Mouse (Mus musculus): ENCODE measurements around the gene Slc22a15.

The Slc22a15 gene

DNA sequence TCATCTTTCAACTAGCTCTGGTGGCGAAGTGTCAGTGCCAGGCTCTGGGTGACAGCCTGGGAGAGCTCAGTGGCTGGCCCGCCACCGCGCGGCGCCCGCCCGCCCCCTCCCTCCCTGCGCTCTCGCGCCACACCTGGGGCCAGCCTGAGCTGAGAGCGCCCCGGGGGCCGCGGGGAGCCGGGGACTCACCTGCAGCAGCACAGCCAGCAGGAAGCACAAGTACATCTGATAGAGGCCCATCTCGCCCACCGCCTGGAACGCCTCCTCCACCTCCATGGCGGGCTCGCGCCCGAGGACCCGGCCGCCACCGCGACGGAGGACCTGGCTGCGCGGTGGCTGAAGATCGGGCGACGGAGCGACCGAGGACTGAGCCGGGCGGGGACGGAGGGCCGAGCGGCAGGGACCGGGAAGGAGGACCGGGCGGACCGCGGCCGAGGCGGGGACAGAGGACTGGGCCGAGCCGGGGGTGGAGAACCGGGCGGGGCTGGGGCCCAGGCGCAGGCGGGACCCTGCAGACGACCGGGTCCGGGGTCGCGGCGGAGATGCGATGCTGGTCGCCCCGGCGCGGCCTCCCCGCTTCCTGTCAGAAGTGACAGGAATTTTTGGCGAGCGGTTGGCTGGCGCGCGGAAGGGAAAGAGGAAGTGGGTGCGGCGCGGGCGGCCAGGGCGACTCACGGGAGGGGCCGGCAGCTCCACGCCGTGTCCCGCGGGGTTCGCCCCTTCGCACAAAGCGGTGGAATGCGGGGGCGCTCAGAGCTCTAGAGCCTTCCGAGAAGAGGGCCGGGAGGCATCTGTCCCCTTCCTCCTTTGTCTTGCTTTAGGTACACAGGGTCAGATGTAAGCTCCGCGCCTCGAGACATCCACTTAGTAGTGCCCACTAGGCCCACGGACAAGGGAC, at the start of gene Slc22a15:
Slc22a15 (minus strand) TSS at position 611 of the 898 bp plus-strand sequence.
- peak; percentile 15 to 28 for DNase-seq (ENCODE audit: low spot score in 2 of 2)

DNA sequence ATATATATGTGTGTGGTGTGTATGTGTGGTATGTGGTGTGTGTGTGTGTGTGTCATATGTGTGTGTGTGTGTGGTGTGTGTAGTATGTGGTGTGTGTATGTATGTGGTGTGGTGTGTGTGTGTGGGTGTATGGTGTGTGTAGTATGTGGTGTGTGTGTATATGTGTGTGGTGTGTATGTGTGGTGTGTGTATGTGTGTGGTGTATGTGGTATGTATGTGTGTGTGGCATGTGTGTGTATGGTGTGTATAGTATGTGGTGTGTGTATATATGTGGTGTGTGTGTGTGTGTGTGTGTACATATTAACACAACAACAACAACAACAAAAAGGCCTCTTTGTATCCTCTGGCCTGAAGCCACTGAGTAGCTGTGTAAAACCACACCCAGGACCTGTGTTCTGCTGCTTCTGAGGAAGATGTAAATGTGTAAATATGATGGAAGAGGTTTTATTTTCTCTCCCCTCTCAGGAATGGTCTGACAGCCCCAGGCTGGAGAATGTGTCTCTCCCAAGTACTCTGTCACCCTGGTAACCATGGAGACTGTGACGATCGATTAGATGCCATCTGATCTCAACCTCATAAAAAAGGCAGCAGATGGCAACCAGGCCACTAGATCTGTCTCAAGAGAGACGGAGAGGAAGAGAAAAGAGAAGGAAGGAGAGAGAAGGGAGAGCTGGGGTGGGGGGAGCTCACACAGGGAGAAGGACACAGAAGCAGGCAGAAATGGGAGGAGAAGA, 42.7 kb upstream of the Slc22a15 start:
- no peak for DNase-seq (ENCODE audit: low spot score in 2 of 2)

DNA sequence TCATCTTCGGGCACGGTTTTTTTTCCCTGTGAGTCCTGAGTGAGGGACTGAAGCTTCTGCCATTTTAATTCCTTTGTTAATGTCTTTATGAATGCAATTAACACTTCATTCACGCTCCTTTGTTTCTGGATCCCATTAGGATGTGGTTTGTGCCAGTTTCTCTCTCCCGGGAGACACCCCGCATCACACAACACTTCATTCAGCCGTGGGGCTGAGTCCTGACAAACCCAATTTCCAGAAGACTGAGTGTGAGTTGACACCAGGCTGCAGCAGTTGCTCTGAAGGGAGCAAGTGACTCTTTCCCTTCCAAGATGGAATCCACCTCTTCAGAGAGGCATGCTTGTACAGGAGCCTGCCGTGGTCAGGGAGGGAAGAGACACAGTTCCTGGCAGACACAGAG, 40.1 kb upstream of the Slc22a15 start:
- no peak for DNase-seq (ENCODE audit: low spot score in 2 of 2)

DNA sequence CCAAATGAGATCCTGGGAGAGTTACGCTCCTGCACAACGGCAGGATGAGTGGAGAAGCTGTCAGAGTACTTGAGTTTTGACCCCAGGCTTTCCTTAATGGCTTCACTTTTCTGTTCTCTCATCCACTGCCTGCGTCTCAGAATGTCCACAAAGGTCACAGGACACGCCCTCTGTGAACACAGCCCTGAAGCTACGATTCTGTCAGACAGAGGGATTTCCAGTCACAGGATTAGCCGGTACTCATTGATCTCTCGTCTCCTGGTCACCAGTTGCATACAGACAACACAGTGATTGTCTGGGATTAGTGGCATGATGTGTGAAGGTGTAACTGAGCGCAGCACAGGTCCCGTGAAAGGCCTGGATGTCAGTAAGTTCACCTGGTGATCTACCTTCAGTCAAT, 39.2 kb upstream of the Slc22a15 start:
- DNase-seq (ENCODE audit: low spot score in 2 of 2), result no peak

DNA sequence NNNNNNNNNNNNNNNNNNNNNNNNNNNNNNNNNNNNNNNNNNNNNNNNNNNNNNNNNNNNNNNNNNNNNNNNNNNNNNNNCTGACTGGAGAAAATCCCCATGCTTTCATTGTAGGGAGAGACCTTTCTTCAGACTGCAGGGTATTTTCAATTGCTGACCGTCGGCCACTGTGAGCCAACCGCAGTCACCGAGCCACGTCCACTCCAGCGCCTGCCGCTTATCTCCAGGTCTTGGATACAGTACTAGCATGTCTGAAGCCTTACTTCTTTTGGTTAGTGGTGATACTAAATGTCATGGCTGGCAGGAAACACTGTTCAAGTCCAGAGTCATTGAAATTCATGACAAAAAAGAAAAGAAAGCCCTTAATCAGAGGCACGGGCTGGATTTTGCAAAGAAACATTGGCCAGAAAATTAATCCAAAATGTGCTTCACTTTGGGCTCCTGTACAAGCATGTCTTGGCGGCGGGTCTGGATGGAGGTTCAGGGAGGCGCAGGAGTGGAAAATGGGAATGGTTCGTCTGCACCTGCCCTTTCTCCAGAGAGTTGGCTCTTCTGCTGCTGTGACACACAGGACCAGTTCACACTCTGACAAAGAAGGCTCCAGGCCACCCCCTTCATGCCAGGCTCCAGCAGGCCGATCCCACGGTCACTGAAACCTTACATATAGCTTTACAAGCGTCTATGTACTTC, 37.0 kb upstream of the Slc22a15 start:
- DNase-seq (ENCODE audit: low spot score in 2 of 2), result no peak

DNA sequence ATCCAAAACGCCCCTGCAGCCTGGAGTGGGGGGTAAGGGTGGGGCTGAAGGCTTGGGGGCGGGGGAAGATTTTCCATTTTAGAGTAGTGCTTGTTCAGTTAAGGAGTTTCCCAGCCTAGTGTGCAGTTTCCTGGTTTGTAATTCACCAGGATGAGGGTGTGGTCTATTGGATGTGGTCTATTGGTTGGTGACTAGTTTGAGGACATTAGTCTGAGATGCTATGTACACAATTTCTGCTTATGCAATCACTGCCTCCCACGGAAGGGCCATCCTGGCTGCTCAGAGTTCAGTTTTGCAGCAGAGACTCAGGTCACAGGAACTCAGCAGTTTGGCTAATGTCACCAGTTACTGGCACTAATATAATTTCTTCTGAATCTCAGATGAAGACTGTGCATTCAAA, 33.8 kb upstream of the Slc22a15 start:
- no peak for DNase-seq (ENCODE audit: low spot score in 2 of 2)

DNA sequence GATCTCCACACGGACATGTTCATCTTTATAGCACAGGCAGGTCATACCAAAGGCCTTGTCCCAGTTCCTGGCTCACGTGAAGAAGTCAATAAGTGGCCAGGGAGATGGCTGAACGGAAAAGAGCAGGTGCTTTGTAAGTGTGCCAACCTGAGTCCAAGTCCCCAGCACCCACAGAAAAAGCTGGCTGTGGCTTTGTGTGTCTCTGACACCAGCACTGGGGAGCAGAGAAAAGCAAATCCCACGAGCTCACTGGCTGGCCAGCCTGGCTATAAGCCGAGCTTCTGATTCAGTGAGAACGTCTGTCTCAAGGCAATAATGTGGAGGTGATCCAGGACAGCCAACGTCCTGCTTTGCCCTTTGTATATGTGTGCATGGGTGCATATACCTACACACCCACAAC, 29.3 kb upstream of the Slc22a15 start:
- DNase-seq (ENCODE audit: low spot score in 2 of 2), result no peak

DNA sequence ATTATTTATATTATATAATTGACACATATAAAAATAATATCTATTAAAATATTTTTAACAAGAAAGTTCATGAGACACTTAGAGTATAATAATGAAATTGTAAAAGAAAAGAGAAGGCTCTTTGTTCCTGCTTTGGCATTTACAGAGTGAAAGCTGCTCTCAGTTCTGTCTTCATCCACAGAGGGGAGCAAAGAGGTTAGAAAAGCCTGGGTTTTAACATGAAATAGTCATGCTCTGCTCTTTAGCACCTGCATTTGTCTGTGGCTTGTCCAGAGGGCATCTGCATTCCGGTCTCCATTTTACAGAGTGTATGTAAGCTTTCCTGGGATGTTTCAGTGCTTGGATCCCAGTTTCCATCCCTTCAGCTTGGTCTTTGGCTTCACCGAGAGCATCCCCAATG, 28.3 kb upstream of the Slc22a15 start:
- DNase-seq (ENCODE audit: low spot score in 2 of 2), result no peak

DNA sequence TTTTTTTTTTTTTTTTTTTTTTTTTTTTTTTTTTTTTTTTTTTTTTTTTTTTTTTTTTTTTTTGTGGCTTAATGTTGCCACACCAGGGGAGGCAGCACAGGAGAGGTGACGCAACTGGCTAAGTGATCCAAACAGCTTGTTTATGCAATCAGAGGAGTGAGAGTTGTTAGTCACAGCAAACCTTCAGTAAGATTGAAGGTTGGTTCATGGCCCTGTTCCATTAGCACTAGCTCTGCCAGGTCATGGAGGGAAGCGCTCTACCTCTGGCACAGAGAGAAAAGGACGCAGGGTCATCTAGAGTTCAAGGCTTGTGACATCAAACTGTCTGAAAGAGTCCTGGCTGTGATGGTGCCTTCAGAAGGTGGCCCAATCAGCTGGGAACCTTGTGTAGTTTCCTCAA, 24.3 kb upstream of the Slc22a15 start:
- no peak for DNase-seq (ENCODE audit: low spot score in 2 of 2)

DNA sequence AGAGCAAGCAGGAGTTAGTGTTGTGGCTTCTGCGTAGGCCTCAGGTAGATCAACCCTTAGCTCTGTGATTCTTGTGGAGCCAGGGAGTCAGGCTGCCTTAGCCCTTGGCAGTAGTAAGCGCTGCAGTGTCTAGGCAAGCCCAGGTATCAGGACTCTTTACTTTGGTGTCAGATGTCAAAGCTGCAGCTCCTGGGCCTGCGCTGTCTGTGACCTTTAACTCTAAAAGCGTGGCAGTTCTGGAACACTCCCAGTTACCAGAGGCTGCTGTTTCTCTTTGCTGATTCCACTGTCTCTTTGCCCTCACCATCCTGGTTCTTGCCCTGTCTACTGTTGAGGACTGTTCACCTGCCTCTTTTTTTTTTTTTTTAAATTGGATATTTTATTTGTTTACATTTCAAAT, 23.0 kb upstream of the Slc22a15 start:
- no peak for DNase-seq (ENCODE audit: low spot score in 2 of 2)

DNA sequence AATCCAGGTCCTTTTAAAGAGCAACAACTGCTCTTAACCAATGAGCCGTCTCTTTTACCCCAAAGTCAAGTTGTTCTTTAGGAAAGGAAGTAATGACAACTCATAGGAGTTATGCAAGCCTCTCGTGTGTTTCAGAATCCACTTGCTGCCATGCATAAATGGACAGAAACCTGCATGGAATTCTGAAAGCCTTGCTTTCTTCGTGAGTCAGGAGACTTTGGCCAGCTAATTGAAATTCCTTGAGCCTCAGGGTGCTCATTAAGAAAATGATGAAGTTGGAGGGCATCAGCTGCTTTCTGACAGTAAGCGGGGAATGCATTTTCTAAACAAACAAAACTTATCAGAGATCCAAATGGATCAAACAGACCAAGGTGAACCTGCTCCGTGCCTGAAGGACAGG, 21.0 kb upstream of the Slc22a15 start:
- no peak for DNase-seq (ENCODE audit: low spot score in 2 of 2)

DNA sequence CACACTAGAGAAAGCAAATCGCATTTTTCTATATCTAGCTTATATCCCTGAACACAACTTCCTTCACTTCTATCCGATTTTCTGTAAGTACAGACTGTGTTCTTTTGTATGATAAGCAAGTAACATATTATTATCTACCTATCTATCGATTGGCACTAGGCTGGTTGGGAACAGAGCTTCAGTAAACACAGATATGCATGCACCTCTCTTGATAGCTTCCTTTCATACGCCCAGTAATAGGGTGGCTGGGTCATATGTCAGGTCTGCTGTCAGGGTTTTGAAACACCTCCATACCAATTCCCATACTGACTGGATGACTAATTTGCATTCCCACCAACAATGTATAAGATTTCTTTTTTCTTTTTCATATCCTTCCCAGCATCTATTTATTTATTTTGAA, 16.2 kb upstream of the Slc22a15 start:
- DNase-seq (ENCODE audit: low spot score in 2 of 2), result no peak

DNA sequence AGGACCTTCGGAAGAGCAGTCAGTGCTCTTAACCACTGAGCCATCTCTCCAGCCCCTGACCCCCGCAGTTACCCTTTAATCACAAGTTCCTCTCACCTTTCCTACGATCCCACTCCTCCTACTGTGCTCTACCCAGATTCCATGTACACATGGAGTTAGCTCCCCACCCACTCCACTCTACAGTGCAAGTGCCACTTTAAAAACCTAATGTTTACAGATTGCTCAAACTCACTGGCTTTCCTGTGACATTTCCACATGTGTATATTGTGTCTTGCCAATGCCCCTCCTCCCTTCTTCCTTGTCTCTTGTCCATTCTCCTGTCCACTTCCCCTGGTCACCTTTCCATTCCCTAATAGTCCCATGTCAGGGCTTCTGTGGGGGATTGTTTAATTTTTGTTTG, 15.6 kb upstream of the Slc22a15 start:
- no peak for DNase-seq (ENCODE audit: low spot score in 2 of 2)

DNA sequence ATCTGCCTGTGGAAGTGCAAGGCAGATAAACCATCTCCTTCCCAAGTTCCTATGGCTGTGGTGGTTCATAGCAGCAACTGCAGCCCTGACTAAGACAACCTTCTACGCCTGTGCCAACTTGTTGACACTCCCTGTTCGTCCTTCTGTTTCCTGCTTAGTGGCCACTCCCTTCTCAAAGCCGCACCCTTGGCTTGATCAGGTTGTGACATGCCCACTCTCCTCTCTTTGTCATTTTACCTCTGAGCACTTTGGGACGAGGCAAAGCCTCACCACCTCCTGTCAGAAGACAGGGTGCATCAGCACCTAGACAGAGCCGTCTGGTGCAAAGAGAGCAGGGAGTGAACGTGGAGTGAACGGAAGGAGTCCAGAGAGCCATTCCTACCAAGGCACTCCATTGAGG, 14.9 kb upstream of the Slc22a15 start:
- no peak for DNase-seq (ENCODE audit: low spot score in 2 of 2)

DNA sequence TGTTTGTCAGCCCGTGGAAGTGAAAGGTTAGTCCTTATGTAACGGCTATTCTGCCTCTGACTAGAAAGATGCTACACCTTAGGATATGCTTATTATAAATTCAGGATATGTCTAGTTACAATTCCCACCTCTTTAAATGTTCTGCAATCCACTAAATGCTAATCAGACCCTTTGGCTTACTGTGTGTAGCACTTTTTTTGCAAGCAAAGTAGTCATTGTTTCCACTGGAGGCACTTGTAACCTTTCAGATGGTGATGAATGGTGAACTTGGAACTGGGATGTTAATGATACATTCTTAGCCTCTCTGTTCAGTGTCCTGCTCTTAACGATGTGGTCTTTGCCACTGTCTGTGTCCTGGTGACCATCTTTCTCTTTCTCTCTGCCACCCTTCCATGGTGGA, 12.1 kb upstream of the Slc22a15 start:
- no peak for DNase-seq (ENCODE audit: low spot score in 2 of 2)

DNA sequence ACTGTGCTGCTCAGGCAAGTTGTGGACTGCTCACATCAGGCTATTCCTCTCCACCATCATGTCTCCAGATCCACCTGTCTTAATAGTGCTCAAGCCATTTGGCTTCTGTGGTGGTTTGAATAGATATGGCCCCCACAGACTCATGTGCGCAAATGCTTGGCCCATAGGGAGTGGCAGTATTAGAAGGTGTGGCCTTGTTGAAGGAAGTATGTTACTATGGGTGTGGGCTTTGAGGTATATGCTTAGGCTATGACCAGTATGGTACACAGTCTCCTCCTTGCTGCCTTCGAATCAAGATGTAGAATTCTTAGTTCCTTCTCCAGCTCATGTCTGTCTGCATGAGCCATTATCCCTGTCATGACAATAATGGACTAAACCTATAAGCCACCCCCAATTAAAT, 9.6 kb upstream of the Slc22a15 start:
- DNase-seq (ENCODE audit: low spot score in 2 of 2), result no peak

DNA sequence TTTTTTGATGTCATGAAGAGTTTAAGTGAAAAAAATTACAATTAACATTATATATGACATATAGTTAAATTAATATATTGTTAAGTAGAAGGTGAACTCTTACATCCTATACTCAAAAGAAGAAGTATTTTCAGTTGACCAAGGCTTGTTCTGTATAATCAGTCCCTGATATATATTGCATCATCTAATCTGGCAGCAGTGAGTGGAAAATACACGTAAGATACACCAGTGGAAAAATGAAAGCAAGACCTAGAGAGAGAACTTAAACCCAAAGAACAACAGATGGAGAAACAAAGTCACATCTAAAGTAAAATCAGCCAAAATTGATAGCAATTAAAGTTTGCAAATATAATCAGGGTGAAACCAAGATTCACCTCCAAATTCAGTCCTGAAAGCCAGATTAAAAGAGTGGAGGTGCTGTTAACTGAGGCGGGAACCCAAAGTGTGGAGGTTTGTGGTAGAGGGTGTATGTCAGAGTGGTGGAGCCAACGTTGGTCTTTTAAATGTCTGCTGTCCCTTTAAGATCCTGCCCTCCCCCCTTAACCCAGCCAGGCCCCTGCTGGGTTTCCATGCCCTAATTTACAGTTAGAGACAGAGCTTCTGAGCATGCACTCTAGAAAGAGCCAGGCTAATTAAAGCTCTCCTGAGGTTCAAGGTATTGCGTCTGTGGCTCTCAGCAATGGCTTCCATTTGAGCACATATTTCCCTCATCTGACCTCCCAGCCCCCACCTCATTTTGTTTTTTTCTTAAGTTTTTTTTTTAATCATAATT, 5.0 kb upstream of the Slc22a15 start:
- no peak for DNase-seq (ENCODE audit: low spot score in 2 of 2)

DNA sequence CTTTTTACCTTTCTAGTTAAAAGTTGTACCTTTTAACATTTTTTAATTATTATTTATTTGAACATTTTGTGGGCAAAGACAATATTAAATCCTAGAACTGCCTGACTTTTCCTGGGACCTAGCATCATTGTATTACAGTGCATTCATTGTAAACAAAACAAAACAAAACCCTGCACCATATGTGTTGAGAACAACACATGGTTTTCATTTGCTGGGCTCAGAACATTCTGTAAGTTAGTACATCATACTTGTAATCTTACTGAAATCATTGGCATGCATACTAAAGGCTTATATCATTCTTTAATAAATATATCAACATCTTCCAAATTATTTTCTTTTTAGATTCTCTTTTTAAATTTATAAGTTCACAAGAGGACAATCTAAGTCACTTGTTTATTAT, 2.4 kb upstream of the Slc22a15 start:
- no peak for DNase-seq (ENCODE audit: low spot score in 2 of 2)

DNA sequence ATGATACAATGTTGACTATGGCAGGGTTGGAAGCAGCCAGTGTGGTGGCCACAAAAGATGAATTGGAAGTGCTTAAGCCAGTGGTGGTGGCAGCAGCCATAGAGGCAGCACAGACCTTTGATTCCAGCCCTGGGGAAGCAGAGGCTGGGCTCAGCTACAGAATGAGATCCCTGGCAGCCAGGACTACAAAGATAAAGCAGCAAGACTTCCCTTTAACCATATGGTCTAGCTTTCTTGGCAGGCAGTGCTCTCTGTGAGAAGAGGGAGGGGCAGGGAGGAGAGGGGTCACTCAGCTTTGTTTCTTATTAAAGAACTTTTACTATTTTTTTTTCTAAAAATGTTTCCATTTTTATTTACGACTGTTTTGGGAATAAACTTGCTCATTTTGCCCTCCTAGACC, 1.4 kb upstream of the Slc22a15 start:
- DNase-seq (ENCODE audit: low spot score in 2 of 2), result no peak

DNA sequence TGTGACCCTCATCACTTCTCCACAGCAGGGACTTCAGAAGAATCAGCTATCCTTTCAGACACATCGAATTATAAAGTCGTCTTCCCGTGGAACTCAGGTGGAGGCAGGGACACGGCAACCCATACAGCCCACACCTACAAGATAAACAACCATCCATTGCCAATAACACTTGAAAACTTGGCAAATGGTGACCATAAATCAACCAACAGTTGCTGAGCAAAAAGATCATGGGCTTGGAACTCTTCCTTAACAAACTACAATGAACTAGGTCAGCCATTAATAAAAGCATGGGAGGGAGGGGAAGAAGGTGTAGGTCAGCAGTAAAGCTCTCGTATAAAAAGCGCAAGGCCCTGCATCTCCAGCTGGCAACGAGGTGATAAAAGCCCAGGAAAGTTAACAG, 1.9 kb downstream of the Slc22a15 start:
- no peak for DNase-seq (ENCODE audit: low spot score in 2 of 2)

DNA sequence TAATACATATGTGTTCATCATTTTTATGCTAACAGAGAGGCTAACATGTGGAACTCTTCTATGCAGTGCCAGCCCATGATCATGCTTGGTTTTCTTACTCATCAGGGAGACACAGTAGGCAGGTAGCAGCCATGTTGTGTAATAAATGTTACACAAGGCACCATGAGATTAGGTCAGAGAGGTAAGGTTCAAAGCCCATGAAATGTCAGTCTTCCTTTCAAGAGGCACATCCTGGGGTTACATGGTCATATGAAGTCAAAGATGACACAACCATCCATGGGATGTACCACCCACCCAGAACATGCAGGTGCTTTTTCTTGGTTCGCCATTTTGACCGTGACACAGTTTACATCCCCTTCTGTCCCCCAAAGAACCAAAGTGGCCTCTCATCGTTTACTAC, 5.7 kb downstream of the Slc22a15 start:
- DNase-seq (ENCODE audit: low spot score in 2 of 2), result no peak

DNA sequence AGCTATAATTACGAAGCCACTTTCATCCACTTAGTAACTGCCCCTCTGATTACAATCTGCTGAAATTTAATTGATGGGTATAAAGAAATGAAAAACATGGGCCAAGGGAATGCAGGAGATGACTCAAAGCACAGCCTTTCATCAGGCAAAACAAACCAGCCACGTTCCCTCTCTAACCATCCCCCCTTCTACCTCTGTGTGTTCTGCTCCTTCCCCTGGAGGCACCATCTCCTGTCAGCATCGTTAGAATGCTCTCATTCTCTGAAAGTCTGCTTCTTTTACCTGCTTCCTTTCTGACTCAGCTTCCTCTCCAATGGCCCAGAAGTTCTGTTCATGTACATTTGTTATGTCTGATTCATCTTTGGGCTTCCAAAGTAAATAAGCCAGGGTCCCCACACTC, 6.6 kb downstream of the Slc22a15 start:
- no peak for DNase-seq (ENCODE audit: low spot score in 2 of 2)

Data from frontal cortex, postnatal 25 days (tissue).